Mouse (Mus musculus): ENCODE measurements at regions not wholly inside any gene's neighbourhood (a gene's known extent, or its start where the extent isn't known, plus 50 kb on each side); places are given as distances from the start of the nearest gene placed in this dataset.

- TF ChIP-seq CTCF (IDR thresholded peaks at IDR 0.05; ENCODE audit: low read depth, low read length) (no peak), EP300 (IDR thresholded peaks at IDR 0.05; ENCODE audit: insufficient read depth, low read depth, low read length) (no peak)
Observed at GRCm38 (mm10) chr12:54283011-54283410, 79.4 kb upstream of the Egln3 start.
